In the genomic region with DNA sequence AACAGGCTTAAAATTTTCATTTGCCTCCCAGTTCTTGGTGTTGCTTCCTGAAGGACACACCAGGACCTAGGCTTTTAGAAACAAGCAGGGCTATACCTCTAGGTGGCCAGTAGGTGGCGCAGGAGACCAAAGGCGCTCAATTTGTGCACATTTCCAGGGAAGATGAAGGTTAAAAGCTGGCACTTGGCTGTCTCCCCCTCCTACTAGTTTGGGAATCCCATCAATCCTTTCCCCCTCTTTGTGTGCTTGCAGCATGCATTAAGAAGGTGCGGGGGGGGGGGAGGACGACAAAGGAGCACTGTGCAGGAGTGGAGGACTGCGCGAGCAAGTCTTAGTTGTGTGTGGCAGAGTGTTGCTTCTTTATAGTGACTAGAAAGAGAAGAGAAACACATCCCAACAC, we compare ENCODE assay signal across 8 mouse cellular contexts. TPM values are rescaled to one million over a fixed set of nuclear protein-coding genes. Genes with fewer than 3 reads are reported as not detected.
DNase-seq lines count a peak whose midpoint lies in the region; ATAC-seq and TF ChIP-seq lines count a peak whose summit lies in the region.

No protein-coding gene starts in this region.

- H3K9me3 ChIP-seq in liver, embryonic 12.5 days (replicated peaks): no peaks in the 10 kb centered on the region
- no peaks in the 10 kb centered on the region for H3K9me3 ChIP-seq in forebrain, embryonic 10.5 days
- no peaks in the 10 kb centered on the region for H3K9me3 ChIP-seq in hindbrain, embryonic 14.5 days (ENCODE audit: control insufficient read depth, low read length)
- H3K9me3 ChIP-seq in lung, postnatal 0 days (ENCODE audit: low read length): no peaks in the 10 kb centered on the region

- TF ChIP-seq EP300 in lung, postnatal 0 days (IDR thresholded peaks at IDR 0.05): no peak

- peak; percentile 98 for TF ChIP-seq CTCF in lung, postnatal 0 days (IDR thresholded peaks at IDR 0.05)

- peaks cover 20% of the 10 kb centered on the region; the same call in 1 of the 2 replicates for H3K4me1 ChIP-seq in liver, embryonic 12.5 days
- H3K4me1 ChIP-seq in forebrain, embryonic 10.5 days: peaks cover 53% of the 10 kb centered on the region
- peaks cover 13% of the 10 kb centered on the region; the same call in 1 of the 2 replicates for H3K4me1 ChIP-seq in hindbrain, embryonic 14.5 days (replicated peaks; ENCODE audit: control insufficient read depth, insufficient read depth, low read length)
- H3K4me1 ChIP-seq in lung, postnatal 0 days (ENCODE audit: insufficient read depth, low read depth, low read length): no peaks in the 10 kb centered on the region

- H3K9ac ChIP-seq in liver, embryonic 12.5 days: no peak overlapping the region
- no peak overlapping the region for H3K9ac ChIP-seq in hindbrain, embryonic 14.5 days
- H3K9ac ChIP-seq in lung, postnatal 0 days (replicated peaks; ENCODE audit: low read depth): no peak overlapping the region

- no peaks in the 10 kb centered on the region for H3K36me3 ChIP-seq in liver, embryonic 12.5 days
- H3K36me3 ChIP-seq in forebrain, embryonic 10.5 days (replicated peaks): peaks cover 54% of the 10 kb centered on the region
- no peaks in the 10 kb centered on the region for H3K36me3 ChIP-seq in hindbrain, embryonic 14.5 days (replicated peaks; ENCODE audit: control insufficient read depth, insufficient read depth)
- no peaks in the 10 kb centered on the region for H3K36me3 ChIP-seq in lung, postnatal 0 days (ENCODE audit: insufficient read depth, low read length)

- peaks cover 26% of the 10 kb centered on the region for H3K27me3 ChIP-seq in liver, embryonic 12.5 days (replicated peaks)
- peaks cover 6% of the 10 kb centered on the region; the same call in 1 of the 2 replicates for H3K27me3 ChIP-seq in forebrain, embryonic 10.5 days (ENCODE audit: poor library complexity, severe bottlenecking)
- H3K27me3 ChIP-seq in hindbrain, embryonic 14.5 days (ENCODE audit: control insufficient read depth, insufficient read depth, low read length): no peaks in the 10 kb centered on the region
- no peaks in the 10 kb centered on the region for H3K27me3 ChIP-seq in lung, postnatal 0 days (replicated peaks; ENCODE audit: insufficient read depth, low read length)

- WGBS in liver, embryonic 12.5 days (ENCODE audit: insufficient replicate concordance): 23% methylated on average over 6 of the region's 6 CpGs
- WGBS in forebrain, embryonic 10.5 days: 27% methylated on average over 6 of the region's 6 CpGs
- WGBS in hindbrain, embryonic 14.5 days: 4% methylated on average over 6 of the region's 6 CpGs
- WGBS in lung, postnatal 0 days: 29% methylated on average over 6 of the region's 6 CpGs

- peak; percentile 75 for DNase-seq in liver
- DNase-seq in c-Kit-positive CD71-positive TER-119-negative erythroid progenitor cells, embryonic 14.5 days (ENCODE audit: low read depth): peak; percentile 37
- DNase-seq in forebrain, embryonic 10.5 days (ENCODE audit: extremely low spot score, low spot score): peak; percentile 81
- DNase-seq in hindbrain, embryonic 14.5 days (ENCODE audit: low spot score): peak; percentile 90
- DNase-seq in lung, postnatal 0 days (ENCODE audit: low spot score): peak; percentile 80
- peak; percentile 44 for DNase-seq in retina, adult 2 months (ENCODE audit: low read depth, low spot score)
- peak; percentile 66 for DNase-seq in yolk sac, embryonic 10.5 days (ENCODE audit: low spot score)

- no peak overlapping the region for H3K4me3 ChIP-seq in liver, embryonic 12.5 days
- H3K4me3 ChIP-seq in forebrain, embryonic 10.5 days: no peak overlapping the region
- H3K4me3 ChIP-seq in hindbrain, embryonic 14.5 days (replicated peaks; ENCODE audit: low read length): no peak overlapping the region
- no peak overlapping the region for H3K4me3 ChIP-seq in lung, postnatal 0 days (ENCODE audit: low read depth, low read length)

- H3K27ac ChIP-seq in liver, embryonic 12.5 days: no peak overlapping the region
- H3K27ac ChIP-seq in forebrain, embryonic 10.5 days: peak overlapping the region; percentile 70
- no peak overlapping the region for H3K27ac ChIP-seq in hindbrain, embryonic 14.5 days
- no peak overlapping the region for H3K27ac ChIP-seq in lung, postnatal 0 days (ENCODE audit: low read length)

- ATAC-seq in liver, embryonic 12.5 days: no peak
- ATAC-seq in hindbrain, embryonic 14.5 days (ENCODE audit: low FRiP score): peak; percentile 51; the same call in 1 of the 2 replicates
- no peak for ATAC-seq in lung, postnatal 0 days

- no peak overlapping the region for H3K4me2 ChIP-seq in liver, embryonic 12.5 days
- H3K4me2 ChIP-seq in hindbrain, embryonic 14.5 days (replicated peaks): no peak overlapping the region
- H3K4me2 ChIP-seq in lung, postnatal 0 days (replicated peaks; ENCODE audit: low read depth, low read length): no peak overlapping the region

RNA-seq across cellular contexts. Expression of gene Igfbp5, which starts 8.8 kb away (rescaled TPM):
- 7.6 and 10.9 TPM in 2 replicates for polyA plus RNA-seq in liver, embryonic 12.5 days (2016; fragmentation: Nextera tagmentation; extraction: Ambion mirVana)
- polyA plus RNA-seq in forebrain, embryonic 10.5 days (2016; fragmentation: Nextera tagmentation; extraction: Ambion mirVana): 45.9 and 51.3 TPM in 2 replicates
- polyA plus RNA-seq in hindbrain, embryonic 14.5 days (2014; fragmentation: Nextera tagmentation; extraction: Ambion mirVana): 47.5 and 54.4 TPM in 2 replicates
- 30.7 and 32.6 TPM in 2 replicates for polyA plus RNA-seq in lung, postnatal 0 days (2015; fragmentation: Nextera tagmentation; extraction: Ambion mirVana)

RNA-seq across cellular contexts. Expression of gene Igfbp2, which starts 41.6 kb away (rescaled TPM):
- polyA plus RNA-seq in liver, embryonic 12.5 days (2016; fragmentation: Nextera tagmentation; extraction: Ambion mirVana): 12.4 and 14.3 TPM in 2 replicates
- 742 and 777 TPM in 2 replicates for polyA plus RNA-seq in forebrain, embryonic 10.5 days (2016; fragmentation: Nextera tagmentation; extraction: Ambion mirVana)
- polyA plus RNA-seq in hindbrain, embryonic 14.5 days (2014; fragmentation: Nextera tagmentation; extraction: Ambion mirVana): 443 and 473 TPM in 2 replicates
- 51.4 and 58.5 TPM in 2 replicates for polyA plus RNA-seq in lung, postnatal 0 days (2015; fragmentation: Nextera tagmentation; extraction: Ambion mirVana)

Comparison
In these comparisons a context has a peak if more than half of its experiments do, and no peak if none do; other contexts are left out.
1. DNase-seq: peak in every context shown above with its lines; median percentile 90 in hindbrain, embryonic 14.5 days; 81 in forebrain, embryonic 10.5 days; 80 in lung, postnatal 0 days; 75 in liver; 66 in yolk sac, embryonic 10.5 days; 44 in retina, adult 2 months; 37 in c-Kit-positive CD71-positive TER-119-negative erythroid progenitor cells, embryonic 14.5 days.